In the genomic region with DNA sequence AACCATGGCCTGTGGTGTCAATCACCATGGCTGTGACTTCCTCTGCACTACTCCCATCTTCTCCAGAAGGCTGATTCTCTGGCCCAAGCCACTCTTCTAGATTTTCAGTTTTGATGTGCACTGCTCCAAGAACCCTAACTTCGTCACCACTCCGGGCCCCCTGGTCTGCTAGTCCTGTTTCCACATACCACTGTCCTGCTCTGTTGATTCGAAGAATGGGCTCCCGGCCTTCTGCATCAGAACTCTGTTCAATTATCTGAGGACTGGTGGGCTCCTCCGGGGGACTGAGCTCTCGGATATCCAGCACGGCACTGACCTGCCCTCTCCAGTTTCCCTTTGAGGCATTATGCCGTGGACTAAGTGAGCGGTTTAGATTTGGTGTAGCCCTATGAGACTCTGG, we compare ENCODE assay signal across 20 mouse cellular contexts. TPM values are rescaled to one million over a fixed set of nuclear protein-coding genes. Genes with fewer than 3 reads are reported as not detected.
DNase-seq lines count a peak whose midpoint lies in the region; TF ChIP-seq lines count a peak whose summit lies in the region.
"Had no signal": no experiment of that assay in that cellular context is flagged by ENCODE, and none has a peak within 500 bp of the region (broad histone marks: within the 10 kb centered on the region; RNA-seq: fewer than 3 reads in every experiment).

No protein-coding gene starts in this region.

- peaks cover 10% of the 10 kb centered on the region for H3K36me3 ChIP-seq in spleen, adult 2 months (ENCODE audit: control insufficient read depth, insufficient read depth, low read length)

- no peak for TF ChIP-seq CTCF in spleen, adult 2 months (IDR thresholded peaks at IDR 0.05; ENCODE audit: extremely low read depth, insufficient read depth, insufficient read length, insufficient replicate concordance)

- H3K27ac ChIP-seq in spleen, adult 2 months (ENCODE audit: insufficient read depth, low read length) = peak overlapping the region; percentile 16; the same call in 1 of the 2 replicates
- H3K27ac ChIP-seq: embryonic facial prominence, embryonic 13.5 days; embryonic facial prominence, embryonic 15.5 days; forebrain, embryonic 10.5 days; forebrain, embryonic 12.5 days had no signal

- intact Hi-C loops in heart, postnatal 14 days (cut with DNase I) = loop anchor here (10.0 kb wide), 1 partner anchor 817 kb away; a partner anchor contains a TSS

- peak; percentile 22 for DNase-seq in adrenal gland, adult 2 months
- no peak for DNase-seq in adrenal gland, adult 18-20 months (ENCODE audit: low spot score in 2 of 2)
- peak; percentile 89 for DNase-seq in heart, adult 11 months
- DNase-seq in heart, postnatal 14 days = no peak
- no peak for DNase-seq in spleen, adult 2 months (ENCODE audit: low read depth in 1 of 2, low spot score in 2 of 2)
- DNase-seq in spleen, adult 12 weeks (ENCODE audit: low spot score) = no peak
- DNase-seq in kidney, postnatal 4 days = no peak
- DNase-seq: B cell, adult 2 months; cerebellum, adult 11 months; cerebellum, adult 8-10 months; cerebellum, adult 9-11 months; cerebellum, postnatal 14 days; cerebellum, postnatal 36 days; embryo, embryonic 11 days had no signal

- no peak overlapping the region for H3K4me3 ChIP-seq in spleen, adult 2 months (ENCODE audit: extremely low read depth, insufficient read depth, insufficient read length)
- H3K4me3 ChIP-seq: embryonic facial prominence, embryonic 13.5 days; embryonic facial prominence, embryonic 15.5 days; erythroblast, embryonic 14.5 days; forebrain, embryonic 10.5 days; forebrain, embryonic 12.5 days had no signal

- H3K27me3 ChIP-seq in spleen, adult 2 months (ENCODE audit: control insufficient read depth, insufficient read depth, low read length) = no peaks in the 10 kb centered on the region
- H3K27me3 ChIP-seq: CH12.LX; embryonic facial prominence, embryonic 13.5 days; embryonic facial prominence, embryonic 15.5 days; forebrain, embryonic 12.5 days had no signal

- no peak for TF ChIP-seq POLR2A in spleen, adult 2 months (IDR thresholded peaks at IDR 0.05; ENCODE audit: low read depth, low read length)

- peaks cover 8% of the 10 kb centered on the region; the same call in 1 of the 2 replicates for H3K4me1 ChIP-seq in spleen, adult 2 months (ENCODE audit: control insufficient read depth, insufficient read depth, insufficient read length)

- 92% methylated on average over 9 of the region's 9 CpGs for WGBS in spleen, adult 2 months

RNA-seq across cellular contexts. Expression of a gene that starts 2.8 kb away (rescaled TPM):
- 10 to 100 TPM; 13.1 to 16.0 TPM for total RNA-seq in adrenal gland, adult 2 months (2021)
- polyA plus RNA-seq in adrenal gland, adult 2 months (2012; rRNA removed) = 0.45 and 0.57 TPM in 2 replicates
- total RNA-seq in adrenal gland, adult 18-20 months (2021) = 10 to 100 TPM; 11.1 to 12.9 TPM
- total RNA-seq in heart, postnatal 14 days (2021) = 10 to 100 TPM; 12.8 to 15.8 TPM
- 1.9 and 2.4 TPM in 2 replicates for polyA plus RNA-seq in spleen, adult 2 months (2012; rRNA removed)
- polyA plus RNA-seq: erythroblast, embryonic 14.5 days had no signal

RNA-seq across cellular contexts. Expression of a gene that starts 38.6 kb away (rescaled TPM):
- 10 to 100 TPM; 26.5 to 27.4 TPM for total RNA-seq in adrenal gland, adult 2 months (2021)
- polyA plus RNA-seq in adrenal gland, adult 2 months (2012; rRNA removed) = 6.9 and 11.5 TPM in 2 replicates
- total RNA-seq in adrenal gland, adult 18-20 months (2021) = 10 to 100 TPM; 24.3 to 27.5 TPM
- 10 to 100 TPM; 17.4 to 17.6 TPM for total RNA-seq in heart, postnatal 14 days (2021)
- polyA plus RNA-seq in spleen, adult 2 months (2012; rRNA removed) = 5.6 and 6.5 TPM in 2 replicates

RNA-seq across cellular contexts. Expression of a gene that starts 38.6 kb away (rescaled TPM):
- 1 to 10 TPM; 1.8 to 2.5 TPM for total RNA-seq in adrenal gland, adult 2 months (2021)
- 0.19 and 0.35 TPM in 2 replicates for polyA plus RNA-seq in adrenal gland, adult 2 months (2012; rRNA removed)
- total RNA-seq in adrenal gland, adult 18-20 months (2021) = 1 to 10 TPM; 1.8 to 1.9 TPM
- total RNA-seq in heart, postnatal 14 days (2021) = 1 to 10 TPM; 1.9 to 2.2 TPM
- 1.2 and 1.4 TPM in 2 replicates for polyA plus RNA-seq in spleen, adult 2 months (2012; rRNA removed)

RNA-seq across cellular contexts. Expression of a gene that starts 53.5 kb away (rescaled TPM):
- 1 to 10 TPM in 1 of 2 experiments, under 1 TPM in 1; 0.62 to 9.3 TPM for total RNA-seq in adrenal gland, adult 2 months (2021)
- 0.42 and 5.0 TPM in 2 replicates for polyA plus RNA-seq in adrenal gland, adult 2 months (2012; rRNA removed)
- total RNA-seq in adrenal gland, adult 18-20 months (2021) = 1 to 10 TPM in 1 of 2 experiments, under 1 TPM in 1; 0.80 to 1.7 TPM
- total RNA-seq in heart, postnatal 14 days (2021) = under 1 TPM; 0.31 to 0.41 TPM
- 1.2 TPM in 2 replicates for polyA plus RNA-seq in spleen, adult 2 months (2012; rRNA removed)

Comparison
In these comparisons a context has a peak if more than half of its experiments do, and no peak if none do; other contexts are left out.
1. DNase-seq: peak in adrenal gland, adult 2 months (single experiment) and heart, adult 11 months (single experiment); none in adrenal gland, adult 18-20 months (0 of 2), heart, postnatal 14 days (0 of 2), spleen, adult 2 months (0 of 2), spleen, adult 12 weeks (single experiment) and kidney, postnatal 4 days (0 of 2).